Mouse (Mus musculus) right cerebral cortex, postnatal 14 days (tissue): ENCODE results near the gene Igf1r.

Source experiments
- DNase-seq: peaks from one replicate; pipeline ENCODE4 v3.0.0; 2022

Gene Igf1r

DNA sequence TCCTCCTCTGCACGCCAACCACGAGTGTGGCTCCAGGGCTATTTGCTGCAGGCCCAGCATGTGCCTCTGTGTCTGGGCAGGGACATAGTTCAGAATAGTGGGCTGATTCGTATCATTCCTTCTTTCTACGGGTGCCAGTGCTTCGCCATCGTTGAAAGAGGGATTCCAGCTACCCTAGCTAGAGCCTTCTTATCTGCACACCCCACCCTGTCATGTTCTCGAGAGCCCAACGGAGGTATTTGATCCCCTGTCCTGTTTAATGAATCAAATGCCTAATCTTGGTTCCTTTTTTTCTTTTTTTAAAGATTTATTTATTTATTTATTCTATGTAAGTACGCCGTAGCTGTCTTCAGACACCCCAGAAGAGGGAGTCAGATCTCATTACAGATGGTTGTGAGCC lies 137.1 kb downstream of the Igf1r start:
- no peak for DNase-seq

DNA sequence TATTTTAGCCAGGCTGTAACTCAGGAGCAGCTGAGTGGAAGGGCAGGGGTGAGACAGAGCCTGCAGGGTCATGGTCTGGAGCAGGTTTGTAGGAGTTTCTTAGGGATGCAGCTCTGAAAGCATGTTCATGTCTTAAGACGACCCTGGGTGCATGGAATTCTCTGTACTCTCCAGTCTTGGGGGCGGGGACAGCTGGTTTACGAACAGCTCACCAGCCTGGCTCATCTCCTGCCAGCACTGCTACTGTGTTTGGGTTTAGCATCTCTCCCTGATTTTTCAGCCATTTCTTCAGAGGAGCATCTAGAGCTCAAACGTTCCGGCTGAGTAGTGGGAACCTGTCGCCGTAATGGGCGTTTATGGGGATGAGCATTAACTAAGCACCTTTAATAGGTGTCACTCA lies 137.9 kb downstream of the Igf1r start:
- DNase-seq = no peak

DNA sequence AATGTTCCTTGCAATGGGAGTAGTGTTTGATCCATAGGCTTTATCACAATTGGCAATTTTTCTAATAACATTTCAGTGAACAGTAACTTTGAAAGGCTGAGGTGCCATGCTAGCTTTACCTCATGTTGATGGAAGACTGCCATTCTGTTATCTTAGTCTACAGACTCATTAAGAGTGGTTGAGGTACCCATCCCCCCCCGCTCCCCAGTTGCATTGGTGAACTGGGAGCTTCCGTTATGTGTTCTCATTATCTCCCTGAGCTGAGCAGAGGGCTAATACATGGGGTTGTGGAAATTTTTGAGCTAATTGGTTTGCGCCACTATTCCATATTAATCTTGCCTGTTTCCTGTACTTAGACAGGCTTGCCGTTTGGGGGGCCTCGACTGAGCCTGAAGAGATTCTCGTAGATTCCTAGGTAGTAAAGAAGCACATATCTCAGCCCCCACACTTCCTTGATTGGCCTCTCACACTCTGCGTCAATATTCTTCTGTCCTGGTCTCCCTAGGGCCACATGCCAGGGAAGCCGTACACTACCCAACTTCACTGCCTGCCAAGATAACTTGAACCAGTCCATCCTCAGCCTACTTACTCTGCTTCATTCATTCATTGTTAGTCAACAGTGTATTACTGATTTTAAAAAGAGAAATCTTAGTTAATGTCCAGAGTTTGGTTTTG lies 139.8 kb downstream of the Igf1r start:
- DNase-seq = no peak

DNA sequence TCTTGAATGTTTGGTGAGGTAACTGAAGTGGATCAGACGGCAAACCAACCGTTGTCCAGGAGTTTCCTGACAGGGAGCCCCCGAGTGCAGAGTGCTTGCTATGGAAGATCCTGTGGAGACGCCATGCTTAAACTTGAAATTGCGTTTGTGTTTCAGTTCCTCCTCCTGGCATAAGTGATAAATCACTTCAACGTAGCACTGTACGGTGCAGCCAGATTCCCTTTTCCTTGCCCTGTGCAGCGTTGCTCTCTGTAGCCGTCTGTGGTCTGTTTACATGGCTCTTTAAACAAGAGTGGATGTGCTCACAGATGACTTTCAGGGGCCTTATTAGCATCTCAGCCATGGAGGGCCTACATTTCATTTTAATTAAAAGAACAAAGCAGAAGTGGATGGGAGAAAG lies 141.2 kb downstream of the Igf1r start:
- no peak for DNase-seq

DNA sequence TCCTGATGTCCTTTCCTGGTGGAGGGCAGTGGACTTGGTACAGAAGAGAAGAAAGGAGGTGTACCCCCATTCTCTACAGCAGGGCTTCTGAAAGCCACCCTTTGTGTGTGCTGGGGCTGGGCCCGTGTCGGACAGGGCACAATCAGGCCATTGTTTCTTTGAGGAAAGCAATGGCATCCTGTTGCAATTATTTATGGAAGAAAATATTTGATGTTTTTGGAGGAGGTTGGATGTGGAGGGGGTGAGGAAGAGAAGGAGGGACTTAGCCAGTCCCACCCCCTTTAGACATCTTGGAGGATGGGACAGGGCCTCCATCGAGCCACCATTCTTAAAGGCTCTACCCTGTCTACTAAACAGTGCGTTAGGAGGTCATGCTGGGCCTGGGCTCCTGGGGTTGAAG lies 142.9 kb downstream of the Igf1r start:
- no peak for DNase-seq

DNA sequence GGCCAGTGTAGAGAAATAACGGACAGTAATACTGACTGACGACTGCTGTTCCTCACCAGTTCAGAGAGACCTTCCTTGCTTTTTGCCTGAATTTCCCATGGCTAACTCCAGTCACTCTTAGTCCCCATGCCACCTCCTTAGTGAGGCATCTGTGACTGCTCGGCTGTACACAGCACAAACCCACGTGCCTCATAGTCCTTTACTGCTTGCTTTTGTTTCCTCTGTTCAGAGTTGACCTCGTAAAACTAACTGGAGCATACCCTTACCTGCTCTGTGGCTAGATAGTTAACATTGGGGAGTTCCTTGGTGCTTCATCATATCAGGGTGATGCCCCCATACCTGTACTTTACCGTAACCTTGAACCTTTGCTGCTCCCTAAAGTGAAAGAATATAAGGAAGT lies 143.8 kb downstream of the Igf1r start:
- DNase-seq = no peak

DNA sequence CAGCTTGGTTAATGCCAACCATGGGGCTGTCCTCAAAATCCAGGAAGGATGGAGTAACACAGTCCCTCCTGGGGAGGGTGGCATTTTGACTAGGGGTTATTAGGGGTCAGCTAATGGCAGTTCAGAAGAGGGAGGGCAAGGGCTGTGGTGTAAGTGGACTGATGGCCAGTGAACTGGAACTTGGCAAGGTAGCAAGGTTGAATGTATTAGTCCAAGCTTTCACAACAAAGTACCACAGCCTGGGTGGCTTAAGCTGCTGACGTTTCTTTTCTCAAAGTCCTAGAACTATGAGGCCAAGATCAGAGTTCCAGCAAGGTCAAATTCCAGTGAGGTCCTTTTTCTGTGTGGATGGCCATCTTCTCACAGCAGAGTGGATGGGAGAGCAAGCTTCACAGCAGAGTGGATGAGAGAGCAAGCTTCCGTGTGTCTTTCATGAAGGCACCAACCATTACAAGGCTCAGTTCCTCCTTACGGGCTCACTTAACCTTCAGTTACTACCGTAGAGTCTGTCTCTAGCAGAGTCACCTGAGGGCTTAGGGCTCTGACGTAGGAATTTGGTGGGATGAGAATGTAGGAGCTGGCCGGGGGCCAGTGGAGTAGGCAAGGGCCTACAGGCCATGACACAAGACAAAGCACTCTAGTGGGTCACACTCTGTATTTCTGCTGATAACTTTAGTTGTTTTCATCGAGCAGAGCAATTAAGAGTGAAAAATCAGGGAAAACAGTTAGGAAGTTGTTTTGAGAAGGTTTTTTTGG lies 144.6 kb downstream of the Igf1r start:
- no peak for DNase-seq

DNA sequence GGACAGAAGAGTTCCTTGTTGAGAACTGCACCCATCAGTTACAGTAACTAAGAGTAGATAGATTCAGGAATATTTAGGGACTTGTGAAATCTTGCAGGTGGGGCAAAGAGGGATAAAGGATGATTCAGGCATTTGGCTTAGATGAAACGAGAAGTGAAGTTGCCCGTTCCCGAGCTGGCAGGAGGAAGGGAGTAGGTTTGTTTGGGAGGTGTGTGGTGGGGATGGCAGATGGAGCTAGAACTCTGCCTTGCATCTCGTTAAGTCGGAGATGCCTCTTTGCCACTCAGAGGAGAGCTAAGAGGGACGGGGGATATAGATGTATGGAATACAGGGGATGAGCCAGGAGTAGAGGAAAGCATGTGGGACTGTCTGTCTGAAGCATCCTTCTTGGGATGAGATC lies 145.5 kb downstream of the Igf1r start:
- peak; percentile 27 for DNase-seq

DNA sequence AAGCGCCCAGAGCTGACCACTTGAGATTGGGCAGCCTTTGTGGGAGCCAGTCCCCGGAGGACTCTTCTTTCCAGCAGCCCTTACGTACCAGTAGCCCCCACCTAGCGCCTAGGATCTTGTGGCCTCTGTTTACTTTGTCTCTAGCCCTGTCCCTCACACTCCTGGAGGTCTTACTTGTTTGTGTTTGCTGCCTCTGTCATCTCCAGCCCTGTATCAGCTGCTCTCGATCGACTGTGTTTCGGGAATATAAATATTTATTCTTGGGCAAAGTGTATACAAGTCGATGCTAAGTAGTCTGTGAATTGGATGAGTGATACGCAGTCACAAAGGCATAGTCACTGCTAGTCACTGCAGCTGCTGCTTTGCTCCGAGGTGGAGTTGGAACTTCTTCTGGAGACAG lies 147.8 kb downstream of the Igf1r start:
- no peak for DNase-seq

DNA sequence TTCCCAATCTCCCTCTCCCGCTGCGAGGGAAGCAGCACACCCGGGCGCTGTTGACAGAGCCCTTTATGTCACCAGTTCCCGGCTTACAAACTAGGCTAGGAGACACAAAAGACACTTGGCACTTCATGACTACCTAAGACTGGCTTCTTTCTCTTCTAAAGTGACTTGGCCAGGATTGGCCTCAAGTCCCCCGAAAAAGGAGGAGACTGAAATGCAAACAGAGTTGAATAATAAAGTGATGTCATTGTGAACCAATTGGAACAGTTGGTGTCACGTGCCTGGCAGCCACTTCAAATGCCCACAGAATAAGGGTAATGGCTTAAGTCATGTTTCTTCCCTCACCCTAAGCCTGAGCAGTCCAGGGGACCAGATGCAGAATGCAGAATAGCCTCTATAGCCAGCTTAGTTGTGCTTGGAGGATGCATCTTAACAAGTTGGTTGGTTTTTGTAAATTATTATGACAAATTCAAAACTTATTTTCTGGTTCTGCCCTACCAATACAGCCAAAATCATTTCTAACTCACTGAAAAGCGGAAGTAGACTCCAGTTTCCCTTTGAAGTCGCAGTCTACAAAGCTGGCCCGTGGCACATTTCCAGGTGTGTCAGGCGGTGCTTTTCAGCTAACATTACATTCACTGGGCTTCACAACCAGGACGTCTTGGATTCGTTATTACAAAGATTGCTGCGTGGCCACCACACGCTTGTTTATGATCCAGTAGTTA lies 150.0 kb downstream of the Igf1r start:
- DNase-seq = peak; percentile 59

DNA sequence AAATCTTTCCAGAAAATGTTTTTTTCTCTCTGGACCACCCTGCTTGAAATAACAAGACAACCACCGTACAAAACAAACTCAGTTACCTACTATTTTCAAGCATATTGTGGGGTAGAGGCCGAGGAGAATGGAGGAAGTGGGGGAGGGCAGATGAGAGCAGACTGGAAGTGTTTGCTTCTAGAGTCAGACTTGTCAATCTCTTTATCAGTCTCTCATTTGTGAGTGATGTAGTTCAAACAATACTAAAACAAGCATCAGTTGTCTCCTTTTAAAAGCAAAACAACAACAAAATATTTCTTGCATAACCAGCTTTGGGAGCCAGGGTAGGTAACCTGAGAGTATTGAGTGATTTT lies 150.5 kb downstream of the Igf1r start:
- no peak for DNase-seq

DNA sequence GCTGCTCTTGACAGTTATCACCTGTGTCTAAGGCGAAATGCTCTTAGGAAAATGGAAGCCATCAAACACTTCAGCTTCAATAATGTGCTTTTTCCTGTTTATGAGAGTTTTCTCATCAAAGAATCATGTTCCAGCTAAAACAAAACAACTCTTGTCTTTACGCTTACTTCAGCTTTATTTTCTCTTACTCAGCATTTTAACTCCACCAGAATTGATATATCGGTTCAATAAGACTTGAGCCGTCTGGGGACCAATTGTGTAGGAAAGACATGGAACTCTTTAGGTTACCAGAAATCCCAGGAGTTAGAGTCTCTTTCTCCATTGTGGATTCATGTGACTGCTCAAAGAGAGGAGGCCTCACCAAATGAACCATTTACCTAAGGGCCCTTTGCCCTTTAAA lies 158.9 kb downstream of the Igf1r start:
- DNase-seq = no peak

DNA sequence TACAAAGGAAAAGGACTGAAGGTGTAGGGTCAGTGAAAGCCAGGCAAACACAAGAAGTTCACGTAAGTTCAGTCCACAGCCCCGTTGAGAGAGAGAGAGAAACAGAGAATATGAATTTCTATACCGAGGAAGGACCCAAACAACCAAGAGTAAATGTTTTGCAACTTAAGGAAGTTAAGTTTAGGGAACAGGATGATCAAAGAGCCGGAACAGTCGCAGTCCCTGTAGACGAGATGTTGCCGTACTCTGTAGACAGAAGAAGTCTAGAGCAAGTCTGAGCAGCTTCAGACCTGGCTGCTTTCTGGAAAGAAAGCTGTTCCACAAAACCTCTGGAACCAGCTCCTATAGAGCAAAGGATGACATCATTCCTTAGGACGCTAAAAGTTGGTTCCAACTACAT lies 160.0 kb downstream of the Igf1r start:
- DNase-seq = no peak

DNA sequence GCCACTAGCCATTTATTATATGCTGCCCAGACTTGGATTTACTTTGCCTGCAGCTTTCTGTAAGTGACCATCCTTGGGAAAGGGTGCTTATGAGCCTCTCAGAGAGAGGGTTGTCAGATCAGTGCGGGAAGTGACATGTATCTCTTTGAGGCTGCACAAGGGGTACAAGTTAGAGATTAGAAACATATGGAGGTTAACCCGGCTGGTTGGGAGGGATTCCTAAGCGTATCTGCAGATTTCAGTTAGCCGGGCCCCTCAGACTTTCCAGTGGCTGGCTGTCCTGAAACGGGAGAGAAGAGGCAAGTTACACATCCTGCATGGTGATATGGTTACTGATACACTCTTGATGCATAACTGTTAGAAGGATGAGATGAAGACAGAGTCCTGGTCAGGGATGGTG lies 161.7 kb downstream of the Igf1r start:
- no peak for DNase-seq

DNA sequence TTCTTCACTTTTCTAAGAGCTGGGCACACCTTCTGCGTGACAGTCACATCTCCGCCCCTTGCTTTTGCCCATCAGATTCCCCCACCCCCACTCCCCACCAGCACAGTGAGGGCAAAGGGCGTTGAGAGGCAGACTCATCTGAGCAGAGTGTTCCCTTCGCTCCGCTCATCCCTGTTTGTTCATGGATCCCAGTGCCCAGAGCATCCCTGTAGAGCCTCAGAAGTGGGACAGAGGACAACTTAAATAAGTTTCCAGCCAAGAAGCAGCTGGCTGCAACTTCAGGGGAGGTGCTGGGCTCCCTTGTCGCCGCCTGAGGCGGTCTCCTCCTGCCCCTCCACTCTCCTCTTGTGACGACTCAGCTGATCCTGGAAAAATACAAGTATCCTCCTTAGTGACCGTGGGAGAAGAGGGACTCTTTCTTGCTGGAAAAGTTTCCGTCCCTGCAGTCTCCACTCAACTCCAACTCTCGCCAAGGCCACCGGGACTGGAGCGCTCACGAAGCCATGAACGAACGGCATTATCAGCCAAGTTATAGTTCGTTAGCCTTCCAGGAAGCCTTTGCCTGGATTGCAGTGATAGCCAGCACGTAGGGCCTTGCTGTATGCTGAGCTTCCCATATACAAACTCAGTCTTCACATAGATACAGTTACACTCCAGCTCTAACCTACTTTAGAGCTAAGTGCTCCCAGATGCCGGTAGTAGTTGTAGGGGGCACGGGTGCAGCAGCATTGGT lies 162.5 kb downstream of the Igf1r start:
- DNase-seq = no peak

DNA sequence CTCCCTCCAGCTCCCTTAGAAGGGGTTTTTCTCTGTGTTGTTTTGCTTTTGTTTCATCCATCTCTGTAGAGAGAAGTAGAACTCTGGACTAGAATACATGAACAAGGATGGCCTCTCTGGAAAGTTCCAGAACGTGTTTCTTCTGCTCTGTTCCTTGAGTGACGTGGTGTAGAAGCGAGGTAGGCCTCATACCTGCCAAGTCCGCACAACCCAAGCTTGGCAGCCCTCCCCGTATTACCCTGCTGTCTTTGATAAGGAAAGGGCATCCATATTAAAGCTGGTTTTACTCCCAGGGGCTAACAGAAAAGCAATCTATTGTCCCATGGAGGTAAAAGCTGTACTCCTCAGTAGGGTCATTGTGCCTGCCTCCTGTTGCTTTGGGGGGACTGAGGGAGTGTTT lies 164.9 kb downstream of the Igf1r start:
- no peak for DNase-seq

DNA sequence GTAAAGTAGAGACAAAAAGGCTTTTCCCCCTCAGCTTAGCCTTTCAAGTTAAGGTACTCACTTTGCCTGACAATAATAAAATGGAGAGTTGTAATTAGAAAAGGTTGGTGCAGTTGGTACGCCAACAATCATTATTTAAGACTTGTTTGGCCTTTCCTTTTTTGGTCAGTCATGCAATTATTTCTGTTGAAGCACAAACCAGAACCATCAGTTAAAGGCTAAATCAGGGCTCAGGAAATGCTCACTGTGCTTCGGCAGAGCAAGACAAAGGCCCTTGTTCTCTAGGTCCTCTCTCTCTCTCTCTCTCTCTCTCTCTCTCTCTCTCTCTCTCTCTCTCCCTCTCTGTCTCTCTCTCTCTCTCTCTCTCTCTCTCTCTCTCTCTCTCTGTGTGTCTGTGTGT lies 165.4 kb downstream of the Igf1r start:
- no peak for DNase-seq

DNA sequence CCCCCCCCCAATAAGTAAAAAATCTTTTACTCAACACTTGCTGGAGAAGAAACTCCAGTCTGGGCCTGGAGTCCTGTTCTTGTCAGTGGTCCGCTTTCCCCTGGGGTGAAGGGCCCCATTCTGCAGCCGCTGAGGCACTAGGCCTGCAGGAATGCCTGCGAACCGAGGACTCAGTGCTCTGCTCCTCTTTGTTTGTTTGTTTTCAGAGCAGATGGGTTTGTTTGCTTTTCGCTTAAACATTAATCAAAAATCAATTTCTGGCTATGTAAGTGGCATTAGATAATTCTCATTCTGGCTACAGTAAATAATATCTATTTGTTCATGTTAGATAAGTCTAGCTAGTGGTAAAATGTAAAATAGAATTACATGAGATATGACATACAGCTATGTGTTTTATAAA lies 167.0 kb downstream of the Igf1r start:
- DNase-seq = no peak

DNA sequence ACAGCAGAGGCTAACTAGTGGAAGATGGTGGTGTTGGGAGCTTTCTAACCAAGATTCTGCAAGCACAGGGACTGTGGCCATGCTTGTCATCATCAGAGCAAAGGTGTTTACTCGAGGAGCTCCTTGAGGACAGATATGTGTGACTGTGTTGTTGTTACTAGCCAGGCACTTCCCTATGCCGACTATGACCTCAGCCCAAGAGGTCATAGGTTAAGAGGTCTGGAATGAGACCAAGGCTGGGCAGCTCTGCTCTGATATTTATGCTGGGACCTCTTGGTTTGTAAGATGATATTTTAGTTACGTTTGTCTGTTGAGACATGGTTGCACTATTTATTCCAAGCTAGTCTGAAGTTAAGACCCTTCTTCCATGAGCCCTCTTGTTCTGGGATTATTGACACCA lies 169.8 kb downstream of the Igf1r start:
- no peak for DNase-seq

DNA sequence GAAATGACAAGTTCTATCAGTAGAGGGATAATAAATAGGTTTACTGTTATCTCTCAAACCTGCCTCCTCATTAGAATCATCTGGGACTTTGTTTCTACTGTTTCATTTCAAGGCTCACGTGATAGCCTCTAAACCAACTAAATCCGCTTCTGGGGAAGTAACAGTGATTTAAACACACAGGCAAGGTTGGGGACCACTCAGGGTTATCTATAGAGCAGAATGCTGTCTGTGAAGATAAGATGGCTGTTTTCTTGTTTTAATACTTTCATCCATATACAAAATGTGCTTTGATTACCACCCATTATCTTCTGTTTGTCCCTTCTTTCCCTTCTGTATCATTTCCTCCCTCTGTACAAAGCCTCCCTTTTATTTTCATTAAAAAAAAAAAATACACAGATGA lies 172.7 kb downstream of the Igf1r start:
- no peak for DNase-seq

DNA sequence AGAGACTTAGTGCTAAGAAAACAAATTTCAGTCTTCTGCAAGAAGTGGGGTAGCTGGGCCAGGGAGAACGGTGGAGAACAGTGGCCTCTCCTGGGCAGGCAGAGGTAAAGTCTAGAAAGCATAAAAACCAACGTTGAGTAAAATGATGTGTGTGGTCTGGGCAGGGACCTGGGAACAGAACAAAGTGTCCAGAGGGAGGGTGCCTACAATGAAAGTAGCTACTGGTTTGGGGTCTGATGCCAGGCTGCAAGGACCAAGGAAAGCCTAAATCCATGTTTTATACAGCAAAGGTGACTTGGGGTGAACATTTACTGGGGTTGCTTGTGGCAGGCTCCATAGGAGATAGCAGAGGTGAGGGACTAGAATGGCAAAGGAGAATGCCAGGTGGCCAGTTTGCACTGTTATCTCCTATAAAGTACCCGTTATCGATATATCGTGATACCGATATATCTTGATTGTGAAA lies 175.2 kb downstream of the Igf1r start:
- peak; percentile 51 for DNase-seq

DNA sequence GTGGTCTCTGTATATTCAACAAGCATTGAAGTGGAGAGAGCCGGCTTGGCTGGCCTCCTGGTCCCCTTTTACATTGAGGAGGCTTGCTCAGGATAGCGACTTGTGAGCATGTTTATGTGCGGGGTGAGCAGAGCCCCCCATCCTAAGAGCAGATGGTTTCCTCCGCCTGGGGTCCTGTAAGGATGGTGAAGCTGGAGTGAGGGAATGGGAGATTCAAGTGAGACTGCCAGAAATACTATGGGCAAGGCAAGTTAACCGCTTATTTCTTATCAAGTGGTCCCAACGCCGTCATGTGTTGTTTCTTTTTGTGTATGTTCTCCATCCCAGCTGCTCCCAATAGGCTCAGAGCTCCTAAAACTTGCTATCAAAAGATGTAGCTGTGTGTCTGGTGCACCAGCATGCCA lies 175.6 kb downstream of the Igf1r start:
- no peak for DNase-seq

DNA sequence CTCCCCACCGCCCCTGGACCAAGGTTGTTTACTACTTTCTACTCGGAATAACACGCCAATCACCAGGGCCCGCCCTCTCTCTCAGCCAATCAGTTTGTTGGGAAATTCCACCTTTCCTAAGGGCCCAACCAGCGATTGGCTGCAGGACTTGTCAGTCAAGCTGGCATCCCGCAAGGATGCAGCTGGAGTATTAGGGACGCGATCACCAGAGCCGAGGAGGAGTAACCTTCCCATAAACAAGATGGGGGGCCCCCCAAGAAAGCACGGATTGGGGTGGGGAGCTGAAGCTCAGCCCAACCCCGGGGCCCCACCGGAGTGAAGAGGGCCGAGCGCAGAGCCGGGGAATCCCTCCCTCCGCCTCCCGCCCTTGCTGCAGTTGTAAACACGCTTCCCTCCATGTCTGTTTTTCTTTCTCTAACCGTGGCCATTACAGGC lies 176.5 kb downstream of the Igf1r start:
- peak; percentile 100 for DNase-seq
